Mouse (Mus musculus) forebrain, embryonic 13.5 days (tissue): ENCODE measurements around the gene Chsy1. TPM values are rescaled to one million over a fixed set of nuclear protein-coding genes. Genes with fewer than 3 reads are reported as not detected.

Experiments
- ATAC-seq: fragments of 200-750 bp; cut with Nextera tagmentation; 2 replicates; pipeline ENCODE4 v1.8.0; 2017
- H3K27ac ChIP-seq: fragments of 300-500 bp; sonication (generic); 2 replicates; pipeline ENCODE4 v1.5.1; 2015; ENCODE audit warnings: inconsistent platforms, mild to moderate bottlenecking, moderate library complexity
- H3K27me3 ChIP-seq: fragments of 300-500 bp; sonication (generic); 2 replicates; pipeline ENCODE4 v1.6.1; 2015; ENCODE audit warnings: mild to moderate bottlenecking, inconsistent platforms
- H3K36me3 ChIP-seq: fragments of 300-500 bp; sonication (generic); 2 replicates; pipeline ENCODE4 v1.6.1; 2015; ENCODE audit warnings: mild to moderate bottlenecking, inconsistent platforms; ENCODE audit not compliant: poor library complexity, severe bottlenecking
- H3K4me1 ChIP-seq: fragments of 300-500 bp; sonication (generic); 2 replicates; pipeline ENCODE4 v1.6.1; 2015; ENCODE audit warnings: inconsistent platforms
- H3K4me2 ChIP-seq: fragments of 300-500 bp; sonication (generic); 2 replicates; pipeline ENCODE4 v1.6.1; 2015; ENCODE audit warnings: inconsistent platforms, mild to moderate bottlenecking, moderate library complexity
- H3K4me3 ChIP-seq: fragments of 300-500 bp; sonication (generic); 2 replicates; pipeline ENCODE4 v1.5.1; 2015; ENCODE audit warnings: mild to moderate bottlenecking, inconsistent platforms
- H3K9ac ChIP-seq: fragments of 300-500 bp; sonication (generic); 2 replicates; pipeline ENCODE4 v1.6.1; 2015; ENCODE audit warnings: mild to moderate bottlenecking, inconsistent platforms
- H3K9me3 ChIP-seq: fragments of 300-500 bp; sonication (generic); replicated peaks from 2 replicates; pipeline ENCODE4 v1.6.1; 2016; ENCODE audit warnings: inconsistent platforms
- WGBS: fragments of 180-500 bp; shearing (Covaris S2); methylation state at CpG from one replicate; pipeline ENCODE4 v1.1.7; 2015; 5-methylcytosine and 5-hydroxymethylcytosine counted together
- polyA plus RNA-seq: library from polyadenylated mRNA; unstranded; fragments of >200 nt; fragmentation: Nextera tagmentation; extraction: Ambion mirVana; gene quantifications from 2 replicates; pipeline ENCODE4 v1.2.1, GENCODE M21; 2015

The Chsy1 gene
- 14.2 and 14.5 TPM in 2 replicates for polyA plus RNA-seq

DNA sequence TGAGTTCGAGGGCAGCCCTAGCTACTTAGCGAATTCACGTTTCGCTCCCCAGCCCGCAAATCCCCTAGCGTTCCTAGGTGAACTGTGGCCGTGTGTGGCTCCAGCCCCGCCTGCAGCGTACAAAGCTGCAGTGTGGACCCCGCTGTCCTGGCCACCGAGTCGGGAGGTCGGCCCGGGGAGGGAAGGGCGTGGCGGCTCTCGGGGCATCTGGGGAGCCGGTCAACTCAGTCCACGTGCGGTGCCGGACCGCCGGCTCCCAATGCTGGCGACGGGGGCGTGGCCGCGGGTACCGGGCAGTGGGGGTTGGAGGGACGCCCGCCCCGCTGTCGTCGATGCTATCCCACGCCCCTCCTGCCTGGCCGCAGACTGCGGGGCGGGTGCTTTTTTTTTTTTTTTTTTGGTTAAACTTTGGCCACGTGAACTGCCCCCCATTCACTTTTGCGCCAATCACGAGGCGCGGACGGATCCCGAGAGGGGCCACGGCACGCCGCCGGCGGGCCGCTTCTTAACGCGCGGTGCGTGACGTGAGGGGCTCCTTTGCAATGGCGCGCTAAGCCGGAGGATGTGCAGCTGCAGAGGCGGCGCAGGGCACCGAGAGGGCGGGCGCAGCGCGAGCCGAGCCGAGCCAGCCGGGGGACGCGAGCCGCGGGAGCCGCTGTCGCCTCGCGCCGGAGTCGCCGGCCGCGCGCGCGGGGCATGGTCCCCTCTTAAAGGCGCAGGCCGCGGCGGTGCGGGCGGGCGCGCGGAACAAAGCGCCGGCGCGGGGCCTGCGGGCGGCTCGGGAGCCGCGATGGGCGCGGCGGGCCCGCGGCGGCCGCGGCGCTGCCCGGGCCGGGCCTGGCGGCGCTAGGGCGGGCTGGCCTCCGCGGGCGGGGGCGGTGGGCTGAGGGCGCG lies at the start of gene Chsy1:
Gene Chsy1 (plus strand): TSS at position 555 of the 894 bp plus-strand sequence.
- peak; percentile 93 for ATAC-seq
- H3K4me3 ChIP-seq, result peak within 1 kb of the TSS; percentile 90
- H3K9ac ChIP-seq, result peak within 1 kb of the TSS; percentile 97
- H3K27ac ChIP-seq, result peak within 1 kb of the TSS; percentile 96
- peaks cover under 1% of the 10 kb centered on the region; the same call in 1 of the 2 replicates for H3K36me3 ChIP-seq
- peaks cover 11% of the 10 kb centered on the region for H3K27me3 ChIP-seq
- no peaks in the 10 kb centered on the region for H3K9me3 ChIP-seq
- WGBS, result 1% methylated on average over 91 of the region's 123 CpGs
- H3K4me2 ChIP-seq, result peak within 1 kb of the TSS; percentile 94
- H3K4me1 ChIP-seq, result peaks cover 36% of the 10 kb centered on the region

DNA sequence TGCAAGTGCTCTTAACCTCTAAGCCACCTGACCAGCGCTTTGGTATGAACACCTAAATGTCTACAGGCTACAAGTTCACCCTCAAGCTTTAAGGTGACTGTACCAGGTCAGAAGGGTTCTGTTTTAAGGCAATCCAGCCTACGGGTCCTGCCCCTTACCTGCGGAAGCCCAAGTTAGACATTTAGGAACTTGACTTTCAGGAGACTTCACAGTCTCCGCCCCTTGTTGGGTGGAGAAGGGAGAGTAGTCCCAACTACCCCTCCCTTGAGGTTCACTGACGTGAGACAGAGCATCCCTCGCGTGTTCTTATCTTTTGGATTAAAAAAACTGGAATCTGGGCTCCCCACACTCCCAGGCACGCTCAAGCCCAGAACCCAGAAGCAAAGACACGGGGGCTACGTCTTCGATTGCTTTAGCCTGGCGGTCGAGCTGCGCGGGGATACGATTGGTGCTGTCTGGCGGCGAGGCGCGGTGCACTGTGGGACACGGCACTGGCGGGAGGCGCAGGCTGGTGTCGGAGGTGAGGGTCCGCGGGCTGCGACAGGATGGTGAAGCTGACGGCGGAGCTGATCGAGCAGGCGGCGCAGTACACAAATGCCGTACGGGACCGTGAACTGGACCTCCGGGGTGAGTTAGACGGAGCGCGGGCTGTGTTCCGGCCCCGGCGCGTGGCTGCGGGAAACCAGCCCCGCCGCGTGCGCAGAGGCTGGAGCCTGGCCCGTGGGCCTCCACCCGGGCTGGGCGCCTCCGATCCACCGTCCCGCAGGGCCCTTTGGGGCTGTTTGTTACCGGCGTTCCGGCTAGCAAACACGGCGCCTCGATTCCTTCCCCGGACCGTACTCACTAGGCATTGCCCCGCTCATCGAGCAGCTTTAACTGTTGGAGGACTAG lies 49.0 kb upstream of the Chsy1 start:
- peaks cover 18% of the 10 kb centered on the region for H3K4me1 ChIP-seq
- H3K9me3 ChIP-seq, result no peaks in the 10 kb centered on the region
- peak overlapping the region; percentile 96 for H3K9ac ChIP-seq
- H3K4me2 ChIP-seq, result peak overlapping the region; percentile 94
- H3K4me3 ChIP-seq, result peak overlapping the region; percentile 98
- H3K36me3 ChIP-seq, result peaks cover 24% of the 10 kb centered on the region
- no peaks in the 10 kb centered on the region for H3K27me3 ChIP-seq
- 1% methylated on average over 64 of the region's 64 CpGs for WGBS
- ATAC-seq, result peak; percentile 98
- H3K27ac ChIP-seq, result peak overlapping the region; percentile 49

DNA sequence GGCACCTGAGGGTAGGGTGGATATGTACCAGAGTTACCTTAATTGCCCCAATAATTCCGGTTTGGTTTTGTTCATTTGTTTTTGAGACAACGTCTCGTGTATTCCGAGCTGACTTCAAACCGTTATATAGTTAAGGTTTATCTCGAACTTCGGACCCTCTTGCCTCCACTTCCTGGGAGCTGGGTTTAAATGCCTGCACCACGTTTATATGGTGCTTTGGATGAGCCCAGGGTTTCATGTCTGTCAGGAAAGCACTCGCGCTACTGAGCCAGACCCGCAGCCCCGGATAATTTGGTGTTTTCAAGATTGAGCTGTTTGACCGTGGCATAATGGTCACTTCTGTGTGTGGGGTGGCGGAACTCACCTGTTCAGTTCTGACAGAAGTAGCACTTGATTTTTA lies 48.3 kb upstream of the Chsy1 start:
- peak overlapping the region; percentile 98 for H3K4me3 ChIP-seq
- ATAC-seq, result no peak
- H3K9ac ChIP-seq, result peak overlapping the region; percentile 96
- H3K4me1 ChIP-seq, result peaks cover 18% of the 10 kb centered on the region
- H3K27ac ChIP-seq, result no peak overlapping the region
- no peaks in the 10 kb centered on the region for H3K9me3 ChIP-seq
- H3K36me3 ChIP-seq, result peaks cover 31% of the 10 kb centered on the region
- no peaks in the 10 kb centered on the region for H3K27me3 ChIP-seq
- WGBS, result under 1% methylated on average over 14 of the region's 14 CpGs
- H3K4me2 ChIP-seq, result peak overlapping the region; percentile 94

GRCm38 (mm10) chr7:66076411-66076810 lies 32.9 kb upstream of the Chsy1 start:
- no peak overlapping the region for H3K4me3 ChIP-seq
- H3K4me2 ChIP-seq, result no peak overlapping the region
- H3K27me3 ChIP-seq, result no peaks in the 10 kb centered on the region
- 75% methylated on average over 2 of the region's 2 CpGs for WGBS
- H3K4me1 ChIP-seq, result peaks cover 22% of the 10 kb centered on the region
- H3K9ac ChIP-seq, result no peak overlapping the region
- H3K36me3 ChIP-seq, result peaks cover 60% of the 10 kb centered on the region
- ATAC-seq, result no peak
- peak overlapping the region; percentile 70 for H3K27ac ChIP-seq
- H3K9me3 ChIP-seq, result no peaks in the 10 kb centered on the region

DNA sequence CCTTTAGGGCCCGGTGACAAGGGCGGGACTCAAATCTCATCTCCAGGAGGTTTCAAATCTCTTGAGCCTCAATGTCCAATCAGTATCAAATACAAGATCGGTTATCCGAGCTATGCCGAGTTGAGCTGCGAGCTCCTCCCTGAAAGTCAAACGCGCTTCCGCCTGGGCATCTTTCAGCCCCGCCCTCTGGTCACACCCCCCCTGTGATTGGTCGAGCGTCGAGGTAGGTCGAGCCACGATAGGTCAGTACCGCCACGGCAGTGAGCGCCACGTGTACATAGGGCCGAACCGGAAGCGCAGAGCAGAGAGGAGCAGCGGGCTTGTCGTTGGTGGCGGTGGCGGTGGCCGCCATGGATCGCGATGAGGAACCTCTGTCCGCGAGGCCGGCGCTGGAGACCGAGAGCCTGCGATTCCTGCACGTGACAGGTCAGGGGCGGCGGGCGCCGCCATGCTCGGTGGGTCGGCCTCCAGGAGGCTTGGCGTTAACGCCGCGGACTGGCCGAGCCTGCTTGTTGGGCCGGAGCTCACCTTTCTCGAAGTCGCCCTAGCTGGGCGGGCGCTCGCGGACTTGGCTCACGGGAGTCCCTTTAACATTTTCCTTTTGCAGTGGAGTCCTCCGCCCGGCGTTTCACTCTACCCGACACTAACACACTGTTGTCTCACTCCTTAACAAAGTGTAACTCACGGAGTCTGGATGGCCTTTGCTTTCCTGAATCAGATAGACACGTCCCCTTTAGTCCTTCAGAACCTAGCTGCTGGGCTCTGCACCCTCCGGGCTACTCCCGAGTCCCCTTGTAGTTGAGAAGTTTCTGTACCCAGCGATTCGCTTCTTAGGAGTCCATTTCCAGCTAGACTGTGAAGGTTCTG lies 29.7 kb upstream of the Chsy1 start, which contains the start of gene Selenos:
Gene Selenos (plus strand): TSS at position 286 of the 867 bp plus-strand sequence.
- Histone ChIP-seq H3K27ac (peak within 1 kb of the TSS; percentile 79), H3K27me3 (no peaks in the 10 kb centered on the region), H3K4me1 (peaks cover 22% of the 10 kb centered on the region), H3K4me2 (peak within 1 kb of the TSS; percentile 77), H3K4me3 (peak within 1 kb of the TSS; percentile 87), H3K36me3 (peaks cover 58% of the 10 kb centered on the region), H3K9me3 (no peaks in the 10 kb centered on the region), H3K9ac (peak within 1 kb of the TSS; percentile 82)
- ATAC-seq, result peak; percentile 100
- WGBS, result under 1% methylated on average over 61 of the region's 65 CpGs

DNA sequence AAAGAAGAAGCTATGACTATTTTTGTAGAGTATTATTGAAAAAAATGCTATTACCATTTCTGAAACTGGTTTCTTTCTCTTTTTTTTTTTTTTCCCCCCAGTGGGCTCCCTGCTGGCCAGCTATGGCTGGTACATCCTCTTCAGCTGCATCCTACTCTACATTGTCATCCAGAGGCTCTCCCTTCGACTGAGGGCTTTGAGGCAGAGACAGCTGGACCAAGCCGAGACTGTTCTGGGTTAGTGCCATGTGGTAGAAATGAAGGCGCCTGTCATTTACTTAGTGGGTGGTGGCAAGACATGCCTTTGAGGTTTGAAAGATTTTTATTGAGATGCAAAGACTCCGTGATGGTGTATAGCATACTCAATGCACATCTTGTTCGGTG lies 29.1 kb upstream of the Chsy1 start:
- no peak overlapping the region for H3K27ac ChIP-seq

GRCm38 (mm10) chr7:66083757-66084156 lies 25.6 kb upstream of the Chsy1 start:
- H3K36me3 ChIP-seq, result peaks cover 72% of the 10 kb centered on the region
- H3K4me2 ChIP-seq, result no peak overlapping the region
- H3K4me3 ChIP-seq, result no peak overlapping the region
- no peak for ATAC-seq
- H3K27ac ChIP-seq, result no peak overlapping the region
- H3K4me1 ChIP-seq, result peaks cover 14% of the 10 kb centered on the region
- WGBS, result 90% methylated on average over 6 of the region's 6 CpGs
- H3K9ac ChIP-seq, result no peak overlapping the region
- no peaks in the 10 kb centered on the region for H3K27me3 ChIP-seq
- H3K9me3 ChIP-seq, result no peaks in the 10 kb centered on the region

More for the DNA sequence above, 29.1 kb upstream of the Chsy1 start:
- WGBS, result 44% methylated on average over 5 of the region's 5 CpGs
- no peaks in the 10 kb centered on the region for H3K27me3 ChIP-seq
- H3K36me3 ChIP-seq, result peaks cover 57% of the 10 kb centered on the region
- H3K4me3 ChIP-seq, result peak overlapping the region; percentile 87
- H3K9me3 ChIP-seq, result no peaks in the 10 kb centered on the region
- H3K4me2 ChIP-seq, result peak overlapping the region; percentile 77
- H3K9ac ChIP-seq, result peak overlapping the region; percentile 82
- no peak for ATAC-seq
- H3K4me1 ChIP-seq, result peaks cover 22% of the 10 kb centered on the region

- no peak overlapping the region for H3K9ac ChIP-seq
- H3K4me1 ChIP-seq, result peaks cover 11% of the 10 kb centered on the region
- H3K27ac ChIP-seq, result no peak overlapping the region
- 92% methylated on average over 7 of the region's 7 CpGs for WGBS
- H3K9me3 ChIP-seq, result no peaks in the 10 kb centered on the region
- no peak for ATAC-seq
- H3K4me3 ChIP-seq, result no peak overlapping the region
- peaks cover 78% of the 10 kb centered on the region for H3K36me3 ChIP-seq
- no peaks in the 10 kb centered on the region for H3K27me3 ChIP-seq
- H3K4me2 ChIP-seq, result no peak overlapping the region
These were observed 24.8 kb upstream of the Chsy1 start for GRCm38 (mm10) chr7:66084546-66084945.

DNA sequence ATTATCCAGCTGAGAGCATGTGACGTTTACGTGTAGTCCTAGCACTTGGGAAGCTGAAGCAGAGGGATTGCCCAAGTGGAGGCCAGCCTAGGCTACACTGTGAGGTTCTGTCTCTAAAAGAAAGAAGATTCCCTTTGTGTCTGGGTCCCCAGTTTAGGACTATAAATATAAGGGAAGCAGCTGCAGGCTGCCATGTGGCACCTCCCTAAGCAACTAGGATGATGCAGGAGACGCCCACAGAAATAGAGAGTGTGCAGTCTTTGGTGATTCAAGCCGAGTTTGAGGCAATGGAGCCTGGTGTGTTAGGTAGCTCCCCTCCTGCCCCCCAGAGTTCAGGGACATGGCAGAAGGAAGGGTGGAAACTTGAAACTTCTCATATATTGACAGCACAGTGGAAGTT lies 21.7 kb upstream of the Chsy1 start:
- WGBS, result 92% methylated on average over 4 of the region's 4 CpGs
- no peak overlapping the region for H3K4me2 ChIP-seq
- no peak for ATAC-seq
- no peaks in the 10 kb centered on the region for H3K27me3 ChIP-seq
- H3K27ac ChIP-seq, result no peak overlapping the region
- H3K9ac ChIP-seq, result no peak overlapping the region
- H3K36me3 ChIP-seq, result peaks cover 95% of the 10 kb centered on the region
- H3K9me3 ChIP-seq, result no peaks in the 10 kb centered on the region
- no peaks in the 10 kb centered on the region for H3K4me1 ChIP-seq
- no peak overlapping the region for H3K4me3 ChIP-seq

- 87% methylated on average over 2 of the region's 2 CpGs for WGBS
- Histone ChIP-seq H3K9me3 (no peaks in the 10 kb centered on the region), H3K27ac (no peak overlapping the region), H3K4me1 (no peaks in the 10 kb centered on the region), H3K27me3 (no peaks in the 10 kb centered on the region), H3K36me3 (peaks cover 92% of the 10 kb centered on the region), H3K4me2 (no peak overlapping the region), H3K9ac (no peak overlapping the region), H3K4me3 (no peak overlapping the region)
- no peak for ATAC-seq
These were observed 21.2 kb upstream of the Chsy1 start for GRCm38 (mm10) chr7:66088077-66088476.

DNA sequence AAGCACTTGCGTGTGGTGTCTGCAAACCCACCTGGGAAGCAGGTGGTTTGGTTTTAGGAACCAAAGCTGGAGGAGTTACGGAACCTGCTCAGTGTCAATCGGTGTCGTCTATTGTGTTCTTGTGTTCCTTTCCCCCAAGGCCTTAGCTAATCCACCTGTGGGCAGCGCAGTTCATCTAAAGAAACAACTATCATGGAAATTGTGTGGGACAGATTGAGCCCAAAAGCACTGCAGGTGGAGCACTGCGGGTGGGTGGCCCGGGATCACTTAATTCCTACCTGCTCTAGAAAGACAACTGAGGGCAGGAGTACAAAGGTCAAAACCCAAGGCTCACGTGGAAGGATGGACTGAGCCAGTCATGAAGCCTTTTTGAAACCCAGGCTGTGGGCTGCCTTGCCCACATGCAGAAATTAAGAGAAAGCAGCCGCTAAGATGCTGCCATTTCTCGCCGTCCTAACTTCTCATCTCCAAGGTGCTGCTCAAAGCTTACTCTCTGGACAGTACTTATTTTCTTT lies 18.6 kb upstream of the Chsy1 start:
- 77% methylated on average over 11 of the region's 11 CpGs for WGBS
- Histone ChIP-seq H3K4me3 (no peak overlapping the region), H3K27me3 (no peaks in the 10 kb centered on the region), H3K36me3 (peaks cover 67% of the 10 kb centered on the region), H3K4me2 (no peak overlapping the region), H3K27ac (no peak overlapping the region), H3K9ac (no peak overlapping the region), H3K9me3 (no peaks in the 10 kb centered on the region), H3K4me1 (no peaks in the 10 kb centered on the region)
- no peak for ATAC-seq
